Mouse (Mus musculus): Measurements from ENCODE around the gene Arhgap21. TPM values are rescaled to one million over a fixed set of nuclear protein-coding genes. Genes with fewer than 3 reads are reported as not detected.

The Arhgap21 gene
- 40.2 and 40.9 TPM in 2 replicates for polyA plus RNA-seq (2015; fragmentation: Nextera tagmentation; extraction: Ambion mirVana)

DNA sequence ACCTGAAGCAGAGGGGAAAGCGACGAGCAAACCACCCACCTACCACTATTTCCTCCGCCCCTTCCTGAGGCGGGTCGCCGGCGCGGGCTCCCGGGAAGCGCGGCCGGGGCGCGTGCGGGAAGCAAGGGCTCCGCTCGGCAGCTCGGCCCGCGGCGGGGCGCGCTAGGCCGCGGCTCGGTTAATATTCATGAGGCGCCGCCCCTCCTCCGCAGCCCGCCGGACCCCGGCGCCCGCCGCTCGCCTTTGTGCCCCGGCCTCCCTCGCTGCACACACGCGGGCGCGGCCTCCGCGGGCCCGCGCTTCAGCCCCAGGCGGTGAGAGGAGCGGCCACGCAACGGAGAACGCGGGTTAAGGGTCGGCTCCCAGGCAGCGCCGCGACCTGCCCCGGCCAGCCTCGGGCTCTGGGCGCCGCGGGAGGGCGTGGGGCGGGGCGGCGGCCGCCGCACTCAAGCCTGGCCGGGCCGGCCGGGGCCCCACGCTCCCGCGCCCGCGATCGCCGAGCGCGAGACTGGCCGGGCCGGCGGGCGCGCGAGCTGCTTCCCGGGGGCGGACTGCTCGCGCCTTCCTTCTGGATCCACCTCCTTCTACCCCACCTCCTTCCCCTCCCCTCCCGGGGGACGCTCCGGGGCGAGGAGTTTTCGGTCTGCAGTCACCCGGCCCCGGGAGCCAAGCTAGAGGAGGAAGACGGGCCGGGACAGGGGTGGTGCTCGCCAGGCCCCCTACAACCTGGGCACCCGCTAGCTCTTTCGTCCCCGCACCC, at the start of gene Arhgap21:
Gene Arhgap21, minus strand, starts transcription at position 441 of the 760 bp plus-strand sequence.
- Histone ChIP-seq H3K27me3 (replicated peaks; ENCODE audit: control insufficient read depth, insufficient read depth, low read length) (no peaks in the 10 kb centered on the region), H3K4me1 (replicated peaks; ENCODE audit: control insufficient read depth, insufficient read depth, low read length) (peaks cover 12% of the 10 kb centered on the region), H3K27ac (ENCODE audit: low read length) (peak within 1 kb of the TSS; percentile 100), H3K9me3 (ENCODE audit: control insufficient read depth, low read length) (no peaks in the 10 kb centered on the region), H3K9ac (replicated peaks; ENCODE audit: low read depth, low read length) (peak within 1 kb of the TSS; percentile 100), H3K36me3 (ENCODE audit: control insufficient read depth, insufficient read depth) (no peaks in the 10 kb centered on the region), H3K4me2 (ENCODE audit: low read length) (peak within 1 kb of the TSS; percentile 85), H3K4me3 (replicated peaks; ENCODE audit: low read length) (peak within 1 kb of the TSS; percentile 98)
- ATAC-seq = peak; percentile 48
- under 1% methylated on average over 74 of the region's 102 CpGs for WGBS

DNA sequence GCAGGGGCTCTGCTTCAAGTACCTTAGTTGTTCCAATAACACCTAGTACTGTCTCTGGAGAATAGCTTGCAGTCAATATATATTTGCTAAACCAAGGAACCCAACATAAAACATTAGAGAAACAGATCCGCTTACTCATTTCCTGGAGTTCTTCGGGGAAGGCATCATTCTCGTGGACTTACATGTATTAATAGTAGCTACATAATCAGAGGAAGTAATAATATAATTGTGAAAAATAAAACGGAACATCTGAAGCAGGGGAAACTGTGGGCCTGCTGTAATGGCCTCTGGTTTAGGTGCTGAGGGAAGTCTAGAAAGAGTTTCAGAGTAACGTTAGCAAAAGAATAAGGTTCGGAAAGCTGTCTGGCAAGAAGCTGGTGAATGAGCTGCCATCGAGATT, 47.9 kb upstream of the Arhgap21 start:
- H3K27ac ChIP-seq (ENCODE audit: low read length) = no peak overlapping the region
- no peak overlapping the region for H3K4me2 ChIP-seq (ENCODE audit: low read length)
- 76% methylated on average over 7 of the region's 7 CpGs for WGBS
- no peak overlapping the region for H3K9ac ChIP-seq (replicated peaks; ENCODE audit: low read depth, low read length)
- H3K4me3 ChIP-seq (replicated peaks; ENCODE audit: low read length) = no peak overlapping the region
- no peaks in the 10 kb centered on the region for H3K36me3 ChIP-seq (ENCODE audit: control insufficient read depth, insufficient read depth)
- H3K4me1 ChIP-seq (replicated peaks; ENCODE audit: control insufficient read depth, insufficient read depth, low read length) = peaks cover under 1% of the 10 kb centered on the region; the same call in 1 of the 2 replicates
- H3K27me3 ChIP-seq (replicated peaks; ENCODE audit: control insufficient read depth, insufficient read depth, low read length) = no peaks in the 10 kb centered on the region
- H3K9me3 ChIP-seq (ENCODE audit: control insufficient read depth, low read length) = no peaks in the 10 kb centered on the region
- no peak for ATAC-seq

DNA sequence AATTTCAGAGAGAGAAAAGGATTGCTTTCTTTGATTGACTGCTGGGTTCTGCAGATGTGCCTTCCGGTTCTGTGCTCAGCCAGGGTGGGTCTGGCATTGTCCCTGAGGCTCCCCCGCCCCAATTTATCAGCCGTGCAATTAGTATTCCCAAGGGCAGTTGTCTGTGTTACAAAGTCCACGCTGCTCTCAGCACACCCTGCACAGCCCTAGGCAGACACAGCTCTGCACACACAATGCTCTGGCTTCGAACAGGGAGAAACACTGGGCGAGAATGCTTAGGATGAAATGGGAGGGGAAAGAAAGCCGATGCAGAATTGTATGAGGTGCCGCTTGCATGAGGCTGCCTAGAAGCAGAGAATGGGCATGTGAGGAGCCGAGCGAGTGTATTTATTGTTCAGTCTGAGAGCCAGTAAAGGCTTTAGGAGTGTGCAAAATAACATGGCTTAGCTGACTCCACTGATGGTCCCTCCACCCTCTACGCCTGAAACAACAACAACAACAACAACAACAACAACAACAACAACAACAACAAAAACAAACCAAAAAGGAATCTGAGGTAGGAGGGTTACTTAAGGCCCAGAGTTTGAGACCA, 42.2 kb upstream of the Arhgap21 start:
- Histone ChIP-seq H3K4me3 (replicated peaks; ENCODE audit: low read length) (no peak overlapping the region), H3K4me1 (replicated peaks; ENCODE audit: control insufficient read depth, insufficient read depth, low read length) (peaks cover 24% of the 10 kb centered on the region), H3K9ac (replicated peaks; ENCODE audit: low read depth, low read length) (peak overlapping the region; percentile 50), H3K9me3 (ENCODE audit: control insufficient read depth, low read length) (no peaks in the 10 kb centered on the region), H3K36me3 (ENCODE audit: control insufficient read depth, insufficient read depth) (no peaks in the 10 kb centered on the region), H3K4me2 (ENCODE audit: low read length) (peak overlapping the region; percentile 13), H3K27ac (ENCODE audit: low read length) (peak overlapping the region; percentile 92), H3K27me3 (replicated peaks; ENCODE audit: control insufficient read depth, insufficient read depth, low read length) (no peaks in the 10 kb centered on the region)
- WGBS = 4% methylated on average over 11 of the region's 11 CpGs
- peak; percentile 90 for ATAC-seq

DNA sequence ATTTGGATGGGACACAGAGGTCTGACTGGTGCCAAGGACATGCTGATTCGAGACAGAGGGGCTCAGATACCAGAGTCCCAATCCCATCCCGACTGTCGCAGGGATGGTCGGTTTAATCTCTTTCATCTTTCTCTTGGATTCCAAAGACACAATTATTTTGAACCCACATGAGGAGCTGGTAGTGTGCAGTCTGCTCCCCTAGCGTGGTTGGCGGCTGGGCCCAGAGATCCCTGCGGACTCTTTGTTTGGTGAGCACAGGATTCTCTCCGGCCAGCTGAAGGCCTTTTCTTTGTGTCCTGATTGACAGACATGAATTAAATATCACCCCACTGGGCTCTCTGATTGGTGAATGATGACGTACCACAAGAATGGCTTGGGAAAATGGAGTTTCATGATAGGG, 41.5 kb upstream of the Arhgap21 start:
- 3% methylated on average over 9 of the region's 9 CpGs for WGBS
- peak overlapping the region; percentile 30 for H3K9ac ChIP-seq (replicated peaks; ENCODE audit: low read depth, low read length)

GRCm38 (mm10) chr2:21009258-21010140, 40.8 kb upstream of the Arhgap21 start:
- 20% methylated on average over 16 of the region's 16 CpGs for WGBS

More for the DNA sequence above, 41.5 kb upstream of the Arhgap21 start:
- H3K4me3 ChIP-seq (replicated peaks; ENCODE audit: low read length) = no peak overlapping the region
- ATAC-seq = peak; percentile 85
- no peaks in the 10 kb centered on the region for H3K36me3 ChIP-seq (ENCODE audit: control insufficient read depth, insufficient read depth)
- no peaks in the 10 kb centered on the region for H3K27me3 ChIP-seq (replicated peaks; ENCODE audit: control insufficient read depth, insufficient read depth, low read length)
- peak overlapping the region; percentile 18 for H3K4me2 ChIP-seq (ENCODE audit: low read length)
- H3K9me3 ChIP-seq (ENCODE audit: control insufficient read depth, low read length) = no peaks in the 10 kb centered on the region
- H3K27ac ChIP-seq (ENCODE audit: low read length) = peak overlapping the region; percentile 92
- peaks cover 24% of the 10 kb centered on the region for H3K4me1 ChIP-seq (replicated peaks; ENCODE audit: control insufficient read depth, insufficient read depth, low read length)

GRCm38 (mm10) chr2:21002538-21002937, 33.9 kb upstream of the Arhgap21 start:
- Histone ChIP-seq H3K36me3 (ENCODE audit: control insufficient read depth, insufficient read depth) (no peaks in the 10 kb centered on the region), H3K27me3 (replicated peaks; ENCODE audit: control insufficient read depth, insufficient read depth, low read length) (no peaks in the 10 kb centered on the region), H3K4me3 (replicated peaks; ENCODE audit: low read length) (no peak overlapping the region), H3K27ac (ENCODE audit: low read length) (no peak overlapping the region), H3K4me1 (replicated peaks; ENCODE audit: control insufficient read depth, insufficient read depth, low read length) (no peaks in the 10 kb centered on the region), H3K9me3 (ENCODE audit: control insufficient read depth, low read length) (no peaks in the 10 kb centered on the region), H3K4me2 (ENCODE audit: low read length) (no peak overlapping the region), H3K9ac (replicated peaks; ENCODE audit: low read depth, low read length) (no peak overlapping the region)
- peak; percentile 78 for ATAC-seq
- WGBS = 50% methylated on average over 8 of the region's 8 CpGs

More at GRCm38 (mm10) chr2:21009258-21010140, 40.8 kb upstream of the Arhgap21 start:
- Histone ChIP-seq H3K27me3 (replicated peaks; ENCODE audit: control insufficient read depth, insufficient read depth, low read length) (no peaks in the 10 kb centered on the region), H3K36me3 (ENCODE audit: control insufficient read depth, insufficient read depth) (no peaks in the 10 kb centered on the region), H3K4me2 (ENCODE audit: low read length) (peak overlapping the region; percentile 18), H3K9me3 (ENCODE audit: control insufficient read depth, low read length) (no peaks in the 10 kb centered on the region), H3K9ac (replicated peaks; ENCODE audit: low read depth, low read length) (peak overlapping the region; percentile 30), H3K4me1 (replicated peaks; ENCODE audit: control insufficient read depth, insufficient read depth, low read length) (peaks cover 24% of the 10 kb centered on the region), H3K27ac (ENCODE audit: low read length) (peak overlapping the region; percentile 92), H3K4me3 (replicated peaks; ENCODE audit: low read length) (no peak overlapping the region)
- ATAC-seq = peak; percentile 49

DNA sequence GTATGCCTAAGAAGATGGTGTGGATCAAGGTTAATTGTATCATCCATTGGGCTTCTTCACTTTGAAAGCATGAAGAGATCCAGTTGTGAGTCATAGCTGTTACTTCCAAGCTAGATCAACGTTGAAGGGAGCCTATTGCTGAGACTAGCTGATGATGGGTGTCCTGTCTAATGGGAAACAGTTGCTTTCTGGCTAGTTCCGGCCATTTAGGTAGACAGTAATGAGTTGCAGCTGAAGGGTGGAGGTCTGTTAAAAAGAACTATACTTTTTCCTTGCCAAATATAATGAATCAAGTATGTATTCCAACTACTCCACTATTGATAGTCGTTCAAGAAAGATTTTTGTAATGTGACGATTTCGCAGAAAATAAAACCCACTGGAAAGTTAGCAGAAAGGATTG, 32.5 kb upstream of the Arhgap21 start:
- Histone ChIP-seq H3K4me1 (replicated peaks; ENCODE audit: control insufficient read depth, insufficient read depth, low read length) (no peaks in the 10 kb centered on the region), H3K36me3 (ENCODE audit: control insufficient read depth, insufficient read depth) (no peaks in the 10 kb centered on the region), H3K4me3 (replicated peaks; ENCODE audit: low read length) (no peak overlapping the region), H3K4me2 (ENCODE audit: low read length) (no peak overlapping the region), H3K9me3 (ENCODE audit: control insufficient read depth, low read length) (no peaks in the 10 kb centered on the region), H3K27me3 (replicated peaks; ENCODE audit: control insufficient read depth, insufficient read depth, low read length) (no peaks in the 10 kb centered on the region), H3K27ac (ENCODE audit: low read length) (no peak overlapping the region), H3K9ac (replicated peaks; ENCODE audit: low read depth, low read length) (no peak overlapping the region)
- no peak for ATAC-seq
- 78% methylated on average over 5 of the region's 5 CpGs for WGBS

- WGBS = 89% methylated on average over 2 of the region's 2 CpGs
- H3K4me2 ChIP-seq (ENCODE audit: low read length) = no peak overlapping the region
- H3K9me3 ChIP-seq (ENCODE audit: control insufficient read depth, low read length) = no peaks in the 10 kb centered on the region
- H3K27me3 ChIP-seq (replicated peaks; ENCODE audit: control insufficient read depth, insufficient read depth, low read length) = no peaks in the 10 kb centered on the region
- H3K4me3 ChIP-seq (replicated peaks; ENCODE audit: low read length) = no peak overlapping the region
- no peak overlapping the region for H3K9ac ChIP-seq (replicated peaks; ENCODE audit: low read depth, low read length)
- H3K36me3 ChIP-seq (ENCODE audit: control insufficient read depth, insufficient read depth) = no peaks in the 10 kb centered on the region
- no peaks in the 10 kb centered on the region for H3K4me1 ChIP-seq (replicated peaks; ENCODE audit: control insufficient read depth, insufficient read depth, low read length)
- H3K27ac ChIP-seq (ENCODE audit: low read length) = no peak overlapping the region
- ATAC-seq = no peak
Observed at GRCm38 (mm10) chr2:20995547-20995946, 26.9 kb upstream of the Arhgap21 start.

DNA sequence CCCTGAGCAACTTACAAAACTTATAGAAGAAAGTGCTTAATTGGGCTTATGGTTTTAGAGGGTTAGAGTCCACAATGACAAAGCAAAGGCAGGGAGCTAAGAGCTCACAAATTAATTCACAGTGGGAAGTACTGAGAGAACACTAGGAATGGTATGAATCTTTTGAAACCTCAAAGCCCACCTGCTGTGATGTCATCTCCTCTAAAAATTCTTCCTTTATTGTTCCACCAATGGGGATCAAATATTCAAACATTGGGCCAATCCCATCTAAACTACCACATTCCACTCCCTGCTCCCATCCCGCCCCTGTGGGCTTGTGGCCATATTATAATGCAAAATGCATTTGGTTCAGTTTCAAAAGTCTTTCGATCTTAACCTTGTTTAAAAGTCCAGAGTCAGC, 22.8 kb upstream of the Arhgap21 start:
- no peak for ATAC-seq
- Histone ChIP-seq H3K36me3 (ENCODE audit: control insufficient read depth, insufficient read depth) (no peaks in the 10 kb centered on the region), H3K4me1 (replicated peaks; ENCODE audit: control insufficient read depth, insufficient read depth, low read length) (no peaks in the 10 kb centered on the region), H3K4me3 (replicated peaks; ENCODE audit: low read length) (no peak overlapping the region), H3K27me3 (replicated peaks; ENCODE audit: control insufficient read depth, insufficient read depth, low read length) (no peaks in the 10 kb centered on the region), H3K4me2 (ENCODE audit: low read length) (no peak overlapping the region), H3K9ac (replicated peaks; ENCODE audit: low read depth, low read length) (no peak overlapping the region), H3K27ac (ENCODE audit: low read length) (no peak overlapping the region), H3K9me3 (ENCODE audit: control insufficient read depth, low read length) (no peaks in the 10 kb centered on the region)
- WGBS = 69% methylated on average over 2 of the region's 2 CpGs
